Mouse (Mus musculus) liver, adult 2 months (tissue): ENCODE data around the gene Sfxn5.

ENCODE experiments used
- CTCF ChIP-seq: fragments of 200-500 bp; IDR thresholded peaks from 2 replicates; pipeline ENCODE4 v1.5.1; 2011; ENCODE audit warnings: low read depth, low read length, control low read depth
- POLR2A ChIP-seq: fragments of 200-500 bp; IDR thresholded peaks from 2 replicates; pipeline ENCODE4 v1.6.1; 2011; ENCODE audit warnings: low read length, control low read depth; ENCODE audit not compliant: insufficient read depth; ENCODE audit errors: extremely low read depth

DNA sequence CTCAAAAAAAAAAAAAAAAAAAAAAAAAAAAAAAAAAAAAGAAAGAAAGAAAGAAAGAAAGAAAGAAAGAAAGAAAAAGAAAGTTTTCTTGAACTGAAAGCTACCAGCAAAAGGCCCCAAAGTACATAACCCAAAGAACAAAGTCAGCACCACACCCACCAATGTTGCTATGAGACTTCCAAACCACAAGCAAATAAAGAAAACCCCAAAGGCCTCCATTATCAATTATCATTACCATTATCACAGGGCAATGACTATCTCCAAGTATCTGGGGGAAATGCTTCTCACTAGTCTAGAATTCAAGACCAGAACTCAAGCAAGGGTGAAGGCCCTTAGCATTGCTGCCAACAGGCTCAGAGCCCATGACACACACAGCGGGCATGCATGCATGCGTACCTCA, 22.5 kb upstream of the Sfxn5 start:
- no peak for TF ChIP-seq POLR2A
- no peak for TF ChIP-seq CTCF
